Mouse (Mus musculus) right cerebral cortex, postnatal 25 days (tissue): Measurements from ENCODE around the gene Defa21.
"Not testable (repeated sequence)": the region's sequence is repeated elsewhere in the genome, so short reads cannot be mapped to it uniquely, and the experiment has no call there.

Source experiments
- DNase-seq: peaks from one replicate; pipeline ENCODE4 v3.0.0; 2022

Gene Defa21

DNA sequence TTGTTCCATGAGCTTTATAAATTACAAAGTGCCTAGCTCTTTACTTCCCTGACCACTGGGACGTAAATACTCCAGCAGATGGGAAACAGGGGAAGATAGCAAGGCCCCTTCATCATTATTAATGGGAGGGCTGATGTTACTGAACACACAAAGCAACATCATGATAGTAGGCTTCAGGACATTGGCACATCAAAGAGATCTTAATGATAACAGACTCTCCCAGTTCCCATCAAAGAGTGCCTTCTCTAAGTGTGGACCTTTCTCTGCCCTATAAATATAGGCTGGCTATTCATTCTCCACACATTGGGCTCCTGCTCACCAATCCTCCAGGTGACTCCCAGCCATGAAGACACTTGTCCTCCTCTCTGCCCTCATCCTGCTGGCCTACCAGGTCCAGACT, at the start of gene Defa21:
Gene Defa21 (plus strand): TSS at position 301 of the 400 bp plus-strand sequence.
- not testable (repeated sequence) for DNase-seq

DNA sequence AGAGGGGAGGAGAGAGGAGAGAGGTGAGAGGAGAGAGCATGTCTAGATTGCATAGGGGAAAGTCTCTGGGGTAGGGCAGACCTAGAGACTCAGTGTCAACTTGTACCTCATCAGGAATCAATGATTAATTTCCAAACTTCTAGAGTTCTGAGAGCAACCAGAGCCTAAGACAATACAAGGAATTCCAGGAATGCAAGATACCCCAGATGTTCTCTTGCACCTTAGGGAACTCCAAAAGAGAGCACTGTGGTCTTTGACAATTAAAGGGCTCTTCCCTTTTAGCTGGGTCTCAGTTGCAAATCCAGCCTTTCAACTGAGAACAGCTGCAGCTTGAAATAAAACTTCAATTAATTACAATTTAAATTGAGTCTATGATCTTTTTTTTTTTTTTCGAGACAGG, 45.5 kb upstream of the Defa21 start:
- no peak for DNase-seq

DNA sequence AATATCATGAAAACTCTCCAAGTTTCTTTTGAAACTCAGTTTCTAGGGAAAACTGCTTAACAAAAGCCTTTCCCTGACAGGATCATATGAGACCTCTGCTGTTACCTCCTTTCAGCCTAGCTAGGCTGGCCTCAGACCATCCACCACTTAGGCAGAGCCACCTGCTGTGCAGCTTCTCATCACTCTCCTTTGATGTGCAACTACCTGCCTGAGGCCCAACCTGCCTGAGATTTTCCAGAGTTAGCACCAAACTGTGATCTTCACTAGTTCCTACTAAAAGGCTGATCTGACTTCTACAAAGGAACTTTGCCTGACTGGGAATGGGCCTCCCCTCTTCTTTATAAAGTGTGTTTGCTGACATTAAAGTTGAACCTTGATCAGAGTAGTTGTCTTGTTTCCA, 31.3 kb upstream of the Defa21 start:
- not testable (repeated sequence) for DNase-seq

DNA sequence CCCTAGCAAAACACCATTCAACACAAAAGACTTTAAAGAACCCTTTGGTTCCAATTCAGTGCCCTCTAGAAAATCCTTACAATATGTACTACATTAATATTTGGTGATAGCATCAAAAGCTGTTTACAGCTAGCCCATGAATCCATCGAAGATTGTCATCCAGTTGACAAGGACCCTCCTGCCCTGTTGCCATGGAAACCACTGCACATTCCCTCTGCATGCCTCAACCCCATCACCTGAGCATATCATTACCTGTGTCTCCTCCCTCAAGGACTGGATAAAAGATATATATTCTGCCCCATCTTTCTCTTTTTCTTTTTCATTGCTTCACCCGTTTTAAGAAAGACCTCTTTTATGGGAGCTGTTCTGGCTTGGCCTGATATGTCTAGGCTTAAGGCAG, 28.6 kb upstream of the Defa21 start:
- DNase-seq, result no peak

DNA sequence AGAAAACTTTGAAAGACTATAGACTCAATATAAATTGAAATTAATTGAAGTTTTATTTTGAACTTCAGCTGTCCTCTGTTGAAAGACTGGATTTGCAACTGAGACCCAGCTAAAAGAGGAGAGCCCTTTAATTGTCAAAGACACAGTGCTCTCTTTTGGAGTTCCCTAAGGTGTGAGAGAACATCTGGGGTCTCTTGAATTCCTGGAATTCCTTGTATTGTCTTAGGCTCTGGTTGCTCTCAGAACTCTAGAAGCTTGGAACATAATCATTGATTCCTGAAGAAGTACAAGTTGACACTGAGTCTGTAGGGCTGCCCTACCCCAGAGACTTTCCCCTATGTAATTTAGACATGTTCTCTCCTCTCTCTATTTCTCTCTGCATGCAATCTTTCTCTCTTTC, 28.1 kb upstream of the Defa21 start:
- no peak for DNase-seq

DNA sequence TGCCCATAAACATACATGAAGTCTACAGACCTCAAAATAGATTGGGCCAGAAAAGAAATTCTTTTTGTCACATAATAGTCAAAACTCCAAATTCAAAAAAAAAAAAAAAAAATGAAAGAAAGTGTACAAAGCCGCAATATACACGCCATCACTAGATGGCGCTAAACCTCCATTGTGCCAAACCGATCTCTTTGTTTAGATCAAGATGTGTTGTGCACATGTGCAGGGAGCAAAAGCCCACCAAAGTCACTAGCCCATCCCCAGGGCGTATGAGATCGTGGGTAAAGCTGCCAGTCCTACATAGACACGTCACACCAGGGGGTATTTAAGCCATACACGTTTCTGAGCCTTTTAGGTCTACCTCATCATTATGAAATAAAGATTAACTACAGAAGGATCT, 24.2 kb upstream of the Defa21 start:
- no peak for DNase-seq

DNA sequence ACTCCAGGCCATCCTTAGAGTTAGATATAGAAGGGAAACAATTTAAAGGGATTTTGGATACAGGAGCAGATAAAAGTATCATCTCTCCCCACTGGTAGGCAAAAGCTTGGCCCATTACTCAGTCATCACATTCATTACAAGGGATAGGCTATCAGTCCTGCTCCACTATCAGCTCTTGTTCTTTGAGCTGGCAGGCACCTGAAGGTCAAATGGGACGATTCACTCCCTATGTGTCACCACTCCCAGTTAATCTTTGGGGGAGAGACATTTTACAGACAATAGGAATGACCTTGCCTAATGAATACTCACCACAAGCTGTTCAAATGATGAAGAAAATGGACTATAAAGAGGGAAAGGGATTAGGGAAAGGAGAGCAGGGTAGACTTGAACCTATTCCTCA, 18.5 kb upstream of the Defa21 start:
- no peak for DNase-seq

DNA sequence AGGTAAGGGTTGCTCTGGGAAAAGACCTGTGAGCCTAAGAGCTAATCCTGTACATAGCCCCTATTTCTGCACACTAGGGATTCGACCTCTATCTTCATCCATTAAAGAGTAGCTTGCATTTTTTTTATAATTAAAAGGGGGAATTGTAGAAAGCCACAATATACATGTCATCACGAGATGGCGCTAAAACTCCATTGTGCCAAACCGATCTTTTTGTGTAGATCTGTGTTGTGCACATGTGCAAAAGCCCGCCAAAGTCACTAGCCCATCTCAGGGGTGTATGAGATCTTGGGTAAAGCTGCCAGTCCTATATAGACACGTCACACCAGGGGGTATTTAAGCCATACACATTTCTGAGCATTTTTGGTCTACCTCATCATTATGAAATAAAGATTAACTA, 16.8 kb upstream of the Defa21 start:
- DNase-seq, result not testable (repeated sequence)

DNA sequence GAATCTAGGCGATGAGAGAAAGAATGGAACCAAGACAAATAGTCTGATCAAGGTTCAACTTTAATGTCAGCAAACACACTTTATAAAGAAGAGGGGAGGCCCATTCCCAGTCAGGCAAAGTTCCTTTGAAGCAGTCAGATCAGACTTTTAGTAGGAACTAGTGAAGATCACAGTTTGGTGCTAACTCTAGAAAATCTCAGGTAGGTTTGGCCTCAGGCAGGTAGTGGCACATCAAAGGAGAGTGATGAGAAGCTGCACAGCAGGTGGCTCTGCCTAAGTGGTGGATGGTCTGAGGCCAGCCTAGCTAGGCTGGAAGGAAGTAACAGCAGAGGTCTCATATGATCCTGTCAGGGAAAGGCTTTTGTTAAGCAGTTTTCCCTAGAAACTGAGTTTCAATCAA, 14.8 kb upstream of the Defa21 start:
- not testable (repeated sequence) for DNase-seq

DNA sequence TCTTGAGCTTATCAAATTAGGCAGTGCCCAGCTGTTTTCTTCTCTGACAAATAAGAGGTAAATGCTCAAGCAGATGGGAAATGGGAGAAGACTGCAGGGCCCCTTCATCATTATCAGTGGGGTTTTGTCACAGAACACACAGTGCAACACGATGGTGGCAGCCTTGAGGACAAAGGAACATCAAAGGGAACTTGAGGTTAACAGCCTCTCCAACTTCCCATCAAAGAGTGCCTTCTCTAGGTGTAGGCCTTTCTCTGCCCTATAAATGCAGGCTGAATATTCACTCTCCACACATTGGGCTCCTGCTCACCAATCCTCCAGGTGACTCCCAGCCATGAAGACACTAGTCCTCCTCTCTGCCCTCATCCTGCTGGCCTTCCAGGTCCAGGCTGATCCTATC, 29.4 kb downstream of the Defa21 start, which contains the start of gene Defa23:
Gene Defa23 (plus strand): TSS at position 301 of the 400 bp plus-strand sequence.
- not testable (repeated sequence) for DNase-seq

DNA sequence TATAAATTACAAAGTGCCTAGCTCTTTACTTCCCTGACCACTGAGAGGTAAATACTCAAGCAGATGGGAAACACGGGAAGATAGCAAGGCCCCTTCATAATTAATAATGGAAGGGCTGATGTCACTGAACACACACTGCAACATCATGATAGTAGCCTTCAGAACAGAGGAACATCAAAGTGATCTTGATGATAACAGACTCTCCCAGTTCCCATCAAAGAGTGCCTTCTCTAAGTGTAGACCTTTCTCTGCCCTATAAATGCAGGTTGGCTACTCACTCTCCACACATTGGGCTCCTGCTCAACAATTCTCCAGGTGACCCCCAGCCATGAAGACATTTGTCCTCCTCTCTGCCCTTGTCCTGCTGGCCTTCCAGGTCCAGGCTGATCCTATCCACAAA, 39.4 kb downstream of the Defa21 start, which contains the start of gene Defa35:
Gene Defa35 (plus strand): TSS at position 301 of the 400 bp plus-strand sequence.
- not testable (repeated sequence) for DNase-seq
